Mouse (Mus musculus): ENCODE results near the gene D11Wsu47e.

Gene D11Wsu47e

GRCm38 (mm10) chr11:113735151-113735550, 50.9 kb downstream of the D11Wsu47e start:
- no peak for DNase-seq (ENCODE audit: low spot score in 2 of 2)

GRCm38 (mm10) chr11:113736848-113737552, 52.8 kb downstream of the D11Wsu47e start:
- DNase-seq (ENCODE audit: low spot score in 2 of 2): no peak

- DNase-seq (ENCODE audit: low spot score in 2 of 2): no peak
Observed at GRCm38 (mm10) chr11:113737553-113737854, 53.3 kb downstream of the D11Wsu47e start.

- no peak for DNase-seq (ENCODE audit: low spot score in 2 of 2)
Observed at GRCm38 (mm10) chr11:113737912-113738311, 53.7 kb downstream of the D11Wsu47e start.

- DNase-seq (ENCODE audit: low spot score in 2 of 2): no peak
Observed at GRCm38 (mm10) chr11:113739213-113739612, 55.0 kb downstream of the D11Wsu47e start.

GRCm38 (mm10) chr11:113740100-113740499, 55.9 kb downstream of the D11Wsu47e start:
- DNase-seq (ENCODE audit: low spot score in 2 of 2): no peak

GRCm38 (mm10) chr11:113742998-113743397, 58.8 kb downstream of the D11Wsu47e start:
- no peak for DNase-seq (ENCODE audit: low spot score in 2 of 2)
